In the genomic region with DNA sequence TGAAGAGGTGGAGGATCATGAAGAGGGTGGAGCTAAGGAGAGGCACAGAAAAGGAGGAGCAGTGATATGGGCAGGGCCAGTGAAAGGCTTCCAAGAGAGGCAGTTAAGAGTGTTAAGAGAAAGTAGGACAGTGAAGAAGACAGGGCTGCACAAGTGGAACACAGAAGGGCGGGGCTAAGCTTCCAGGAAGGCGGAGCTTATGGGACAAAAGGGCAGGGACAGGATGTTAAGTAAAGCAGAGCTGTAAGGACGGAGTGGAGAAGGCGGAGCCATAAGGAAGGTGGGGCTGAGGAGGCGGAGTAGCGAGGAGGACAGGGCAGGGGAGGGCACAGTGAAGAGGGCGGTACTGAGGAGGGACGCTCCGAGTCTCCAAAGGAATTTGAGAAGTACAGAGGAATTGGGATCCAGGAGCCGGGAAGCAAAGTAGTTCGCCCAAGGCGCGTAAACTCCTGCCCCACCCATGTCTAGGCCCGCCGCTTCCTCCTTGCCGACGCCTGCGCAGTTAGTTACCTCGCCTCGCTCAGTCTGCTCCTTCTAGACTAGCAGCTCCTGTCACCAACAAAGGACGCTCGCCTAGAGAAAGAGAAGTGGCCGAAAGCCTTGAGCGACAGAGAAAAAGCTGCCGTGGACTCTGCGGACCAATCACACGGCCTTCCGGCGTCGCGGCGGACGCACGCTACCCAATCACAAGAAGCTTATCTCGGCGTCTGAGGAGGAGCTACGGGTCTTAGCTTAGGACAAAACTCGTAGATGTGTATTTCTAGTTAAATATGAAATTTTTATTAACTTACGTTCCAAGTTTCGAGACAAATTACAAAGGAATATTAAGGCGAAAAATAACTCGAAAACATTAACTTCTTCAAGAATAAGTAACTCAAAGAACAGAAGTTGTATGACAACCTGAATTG, we compare ENCODE assay signal across 8 mouse cellular contexts. TPM values are rescaled to one million over a fixed set of nuclear protein-coding genes. Genes with fewer than 3 reads are reported as not detected.
DNase-seq lines count a peak whose midpoint lies in the region; ATAC-seq lines count a peak whose summit lies in the region.

Pdcl (minus strand) TSS at position 700 of the 908 bp plus-strand sequence.

- peak; percentile 99 for ATAC-seq in intestine, embryonic 14.5 days (replicated peaks; ENCODE audit: low FRiP score, low TSS enrichment, low read depth)

- no peaks in the 10 kb centered on the region for H3K9me3 ChIP-seq in intestine, embryonic 14.5 days (ENCODE audit: control insufficient read depth, low read length)

- H3K36me3 ChIP-seq in intestine, embryonic 14.5 days (ENCODE audit: control insufficient read depth, insufficient read depth, low read length) = peaks cover 33% of the 10 kb centered on the region

- peak; percentile 79 to 80 for DNase-seq in adrenal gland, adult 18-20 months (ENCODE audit: low spot score in 2 of 2)
- DNase-seq in embryo, embryonic 11 days = peak; percentile 93
- DNase-seq in gastrocnemius, postnatal 25 days = peak; percentile 92
- peak; percentile 94 for DNase-seq in intestine, embryonic 14.5 days (ENCODE audit: low spot score)
- DNase-seq in left cerebral cortex, postnatal 14 days (ENCODE audit: low spot score in 2 of 2) = peak; percentile 93
- peak; percentile 93 for DNase-seq in mesoderm, embryonic 11.5 days (ENCODE audit: low read depth, low spot score)
- DNase-seq in right cerebral cortex, postnatal 36 days (ENCODE audit: low spot score in 2 of 2) = peak; percentile 88 to 91
- peak; percentile 96 for DNase-seq in yolk sac, embryonic 10.5 days (ENCODE audit: low spot score)

- intact Hi-C loops in left cerebral cortex, postnatal 14 days (cut with DNase I) = no loop called here

- WGBS in intestine, embryonic 14.5 days = under 1% methylated on average over 36 of the region's 42 CpGs

- H3K4me2 ChIP-seq in intestine, embryonic 14.5 days (ENCODE audit: low read length) = peak within 1 kb of the TSS; percentile 55

- peak within 1 kb of the TSS; percentile 56 for H3K4me3 ChIP-seq in intestine, embryonic 14.5 days (ENCODE audit: low read depth, low read length)

- peak within 1 kb of the TSS; percentile 94 for H3K27ac ChIP-seq in intestine, embryonic 14.5 days (ENCODE audit: low read depth)

- H3K27me3 ChIP-seq in intestine, embryonic 14.5 days (replicated peaks; ENCODE audit: control insufficient read depth, insufficient read depth, low read length) = no peaks in the 10 kb centered on the region

- H3K4me1 ChIP-seq in intestine, embryonic 14.5 days (replicated peaks; ENCODE audit: control insufficient read depth, insufficient read depth, low read length) = peaks cover 10% of the 10 kb centered on the region

- peak within 1 kb of the TSS; percentile 72 for H3K9ac ChIP-seq in intestine, embryonic 14.5 days (ENCODE audit: low read length)

RNA-seq across cellular contexts. Expression of gene Pdcl, which starts in this region (rescaled TPM):
- total RNA-seq in adrenal gland, adult 18-20 months (2021) = 10 to 100 TPM; 28.4 to 36.1 TPM
- 10 to 100 TPM; 11.3 to 12.7 TPM for total RNA-seq in gastrocnemius, postnatal 25 days (2021)
- polyA plus RNA-seq in intestine, embryonic 14.5 days (2014; fragmentation: Nextera tagmentation; extraction: Ambion mirVana) = 39.5 and 44.2 TPM in 2 replicates
- total RNA-seq in left cerebral cortex, postnatal 14 days (2021) = 10 to 100 TPM; 22.4 to 25.2 TPM

Comparison
In these comparisons a context has a peak if more than half of its experiments do, and no peak if none do; other contexts are left out.
1. Peak in every context shown above with its lines: DNase-seq, ATAC-seq, H3K4me3 ChIP-seq and H3K27ac ChIP-seq.